Mouse (Mus musculus): ENCODE results near the gene Nipal1. TPM values are rescaled to one million over a fixed set of nuclear protein-coding genes. Genes with fewer than 3 reads are reported as not detected.

The Nipal1 gene
- polyA plus RNA-seq, 1 experiment from 2014 or later: 0.80 TPM

GRCm38 (mm10) chr5:72636576-72636975 is 11.0 kb upstream of the Nipal1 start:
- Histone ChIP-seq H3K4me2 (ENCODE audit: low read depth, low read length) (no peak overlapping the region), H3K9ac (replicated peaks; ENCODE audit: low read length) (no peak overlapping the region), H3K36me3 (replicated peaks; ENCODE audit: control insufficient read depth, insufficient read depth, low read depth, low read length) (no peaks in the 10 kb centered on the region), H3K4me1 (ENCODE audit: control insufficient read depth, insufficient read depth, low read length) (no peaks in the 10 kb centered on the region), H3K27ac (replicated peaks; ENCODE audit: low read depth, low read length) (no peak overlapping the region), H3K9me3 (replicated peaks; ENCODE audit: control insufficient read depth, low read length) (no peaks in the 10 kb centered on the region), H3K27me3 (ENCODE audit: control insufficient read depth, insufficient read depth, low read length) (no peaks in the 10 kb centered on the region), H3K4me3 (ENCODE audit: low read depth, low read length) (no peak overlapping the region)
- no peak for DNase-seq (ENCODE audit: low spot score)
- ATAC-seq (replicated peaks; ENCODE audit: insufficient number of reproducible peaks, low FRiP score, low TSS enrichment, low read depth): no peak
- 73% methylated on average over 3 of the region's 3 CpGs for WGBS

DNA sequence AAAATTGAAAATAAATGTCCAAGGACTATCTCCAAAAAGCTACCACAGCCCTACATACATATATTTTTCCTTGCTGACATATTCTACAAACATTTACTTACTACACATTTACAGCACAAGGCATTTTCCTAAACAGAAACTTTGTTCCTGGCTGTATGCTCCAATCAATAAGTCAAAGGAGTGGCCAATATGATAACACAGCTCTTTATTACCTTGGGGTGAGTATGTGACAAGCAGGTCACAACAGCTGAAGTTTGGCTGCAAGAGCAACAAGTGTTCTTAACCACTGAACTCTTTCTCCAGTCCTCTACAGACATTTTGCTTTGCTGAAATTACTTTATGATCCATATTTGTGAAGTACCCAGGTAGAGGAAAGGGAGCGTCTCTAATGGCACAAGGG is 7.5 kb upstream of the Nipal1 start:
- WGBS: 90% methylated on average over 1 of the region's 1 CpGs
- Histone ChIP-seq H3K4me3 (ENCODE audit: low read depth, low read length) (no peak overlapping the region), H3K9ac (replicated peaks; ENCODE audit: low read length) (no peak overlapping the region)

GRCm38 (mm10) chr5:72643655-72644054 is 3.9 kb upstream of the Nipal1 start:
- DNase-seq (ENCODE audit: low spot score): no peak
- ATAC-seq (replicated peaks; ENCODE audit: insufficient number of reproducible peaks, low FRiP score, low TSS enrichment, low read depth): no peak
- 63% methylated on average over 7 of the region's 7 CpGs for WGBS
- no peak overlapping the region for H3K4me2 ChIP-seq (ENCODE audit: low read depth, low read length)
- no peak overlapping the region for H3K27ac ChIP-seq (replicated peaks; ENCODE audit: low read depth, low read length)
- no peaks in the 10 kb centered on the region for H3K27me3 ChIP-seq (ENCODE audit: control insufficient read depth, insufficient read depth, low read length)
- no peak overlapping the region for H3K9ac ChIP-seq (replicated peaks; ENCODE audit: low read length)
- H3K4me1 ChIP-seq (ENCODE audit: control insufficient read depth, insufficient read depth, low read length): no peaks in the 10 kb centered on the region; the same call in 1 of the 2 replicates
- no peaks in the 10 kb centered on the region for H3K9me3 ChIP-seq (replicated peaks; ENCODE audit: control insufficient read depth, low read length)
- no peaks in the 10 kb centered on the region for H3K36me3 ChIP-seq (replicated peaks; ENCODE audit: control insufficient read depth, insufficient read depth, low read depth, low read length)
- no peak overlapping the region for H3K4me3 ChIP-seq (ENCODE audit: low read depth, low read length)

More for the DNA sequence above, 7.5 kb upstream of the Nipal1 start:
- no peak for DNase-seq (ENCODE audit: low spot score)
- no peaks in the 10 kb centered on the region for H3K9me3 ChIP-seq (replicated peaks; ENCODE audit: control insufficient read depth, low read length)
- H3K4me1 ChIP-seq (ENCODE audit: control insufficient read depth, insufficient read depth, low read length): no peaks in the 10 kb centered on the region
- H3K36me3 ChIP-seq (replicated peaks; ENCODE audit: control insufficient read depth, insufficient read depth, low read depth, low read length): no peaks in the 10 kb centered on the region
- ATAC-seq (replicated peaks; ENCODE audit: insufficient number of reproducible peaks, low FRiP score, low TSS enrichment, low read depth): no peak
- no peak overlapping the region for H3K4me2 ChIP-seq (ENCODE audit: low read depth, low read length)
- no peak overlapping the region for H3K27ac ChIP-seq (replicated peaks; ENCODE audit: low read depth, low read length)
- H3K27me3 ChIP-seq (ENCODE audit: control insufficient read depth, insufficient read depth, low read length): no peaks in the 10 kb centered on the region

GRCm38 (mm10) chr5:72644175-72644574 is 3.4 kb upstream of the Nipal1 start, which contains the start of gene Cnga1:
Cnga1 (minus strand) TSS chr5:72644275.
- 93% methylated on average over 1 of the region's 1 CpGs for WGBS

DNA sequence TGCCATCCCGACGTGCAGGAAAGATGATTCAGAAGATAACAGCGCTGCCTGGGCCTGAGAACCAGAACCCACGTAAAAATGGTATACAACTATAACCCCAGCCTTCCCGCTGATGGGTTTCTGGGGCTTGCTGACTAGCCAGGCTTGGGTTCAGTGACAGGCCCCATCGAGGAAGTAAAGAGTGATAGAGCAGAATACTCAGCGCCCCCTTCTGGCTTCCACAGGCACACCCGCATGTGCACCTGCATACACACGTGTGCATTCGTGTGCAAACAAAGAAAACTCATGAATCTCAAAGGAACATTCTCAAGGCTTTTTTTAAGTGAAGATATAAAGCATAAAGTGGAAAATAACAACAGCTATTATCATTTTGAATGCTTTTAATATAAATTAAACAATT is 1.5 kb upstream of the Nipal1 start:
- Histone ChIP-seq H3K27ac (replicated peaks; ENCODE audit: low read depth, low read length) (no peak overlapping the region), H3K9me3 (replicated peaks; ENCODE audit: control insufficient read depth, low read length) (no peaks in the 10 kb centered on the region), H3K36me3 (replicated peaks; ENCODE audit: control insufficient read depth, insufficient read depth, low read depth, low read length) (no peaks in the 10 kb centered on the region), H3K4me1 (ENCODE audit: control insufficient read depth, insufficient read depth, low read length) (no peaks in the 10 kb centered on the region; the same call in 1 of the 2 replicates), H3K4me2 (ENCODE audit: low read depth, low read length) (no peak overlapping the region), H3K27me3 (ENCODE audit: control insufficient read depth, insufficient read depth, low read length) (no peaks in the 10 kb centered on the region), H3K4me3 (ENCODE audit: low read depth, low read length) (no peak overlapping the region), H3K9ac (replicated peaks; ENCODE audit: low read length) (no peak overlapping the region)
- 33% methylated on average over 10 of the region's 10 CpGs for WGBS
- no peak for ATAC-seq (replicated peaks; ENCODE audit: insufficient number of reproducible peaks, low FRiP score, low TSS enrichment, low read depth)
- peak; percentile 44 for DNase-seq (ENCODE audit: low spot score)

More at GRCm38 (mm10) chr5:72644175-72644574, 3.4 kb upstream of the Nipal1 start, which contains the start of gene Cnga1:
- no peak within 1 kb of the TSS for H3K4me2 ChIP-seq (ENCODE audit: low read depth, low read length)
- H3K9me3 ChIP-seq (replicated peaks; ENCODE audit: control insufficient read depth, low read length): no peaks in the 10 kb centered on the region
- H3K4me3 ChIP-seq (ENCODE audit: low read depth, low read length): no peak within 1 kb of the TSS
- no peaks in the 10 kb centered on the region for H3K36me3 ChIP-seq (replicated peaks; ENCODE audit: control insufficient read depth, insufficient read depth, low read depth, low read length)
- H3K9ac ChIP-seq (replicated peaks; ENCODE audit: low read length): no peak within 1 kb of the TSS
- DNase-seq (ENCODE audit: low spot score): no peak
- no peaks in the 10 kb centered on the region; the same call in 1 of the 2 replicates for H3K4me1 ChIP-seq (ENCODE audit: control insufficient read depth, insufficient read depth, low read length)
- no peak for ATAC-seq (replicated peaks; ENCODE audit: insufficient number of reproducible peaks, low FRiP score, low TSS enrichment, low read depth)
- no peak within 1 kb of the TSS for H3K27ac ChIP-seq (replicated peaks; ENCODE audit: low read depth, low read length)
- no peaks in the 10 kb centered on the region for H3K27me3 ChIP-seq (ENCODE audit: control insufficient read depth, insufficient read depth, low read length)

- no peak for DNase-seq (ENCODE audit: low spot score)
- H3K4me1 ChIP-seq (ENCODE audit: control insufficient read depth, insufficient read depth, low read length): no peaks in the 10 kb centered on the region; the same call in 1 of the 2 replicates
- WGBS: 29% methylated on average over 10 of the region's 10 CpGs
- H3K9ac ChIP-seq (replicated peaks; ENCODE audit: low read length): no peak overlapping the region
- H3K4me3 ChIP-seq (ENCODE audit: low read depth, low read length): peak overlapping the region; percentile 44
- no peaks in the 10 kb centered on the region for H3K36me3 ChIP-seq (replicated peaks; ENCODE audit: control insufficient read depth, insufficient read depth, low read depth, low read length)
- H3K27me3 ChIP-seq (ENCODE audit: control insufficient read depth, insufficient read depth, low read length): no peaks in the 10 kb centered on the region
- no peak overlapping the region for H3K27ac ChIP-seq (replicated peaks; ENCODE audit: low read depth, low read length)
- no peaks in the 10 kb centered on the region for H3K9me3 ChIP-seq (replicated peaks; ENCODE audit: control insufficient read depth, low read length)
- ATAC-seq (replicated peaks; ENCODE audit: insufficient number of reproducible peaks, low FRiP score, low TSS enrichment, low read depth): no peak; the same call in 1 of the 2 replicates
- H3K4me2 ChIP-seq (ENCODE audit: low read depth, low read length): peak overlapping the region; percentile 92
Measured at GRCm38 (mm10) chr5:72646996-72647395, 599 bp upstream of the Nipal1 start.

DNA sequence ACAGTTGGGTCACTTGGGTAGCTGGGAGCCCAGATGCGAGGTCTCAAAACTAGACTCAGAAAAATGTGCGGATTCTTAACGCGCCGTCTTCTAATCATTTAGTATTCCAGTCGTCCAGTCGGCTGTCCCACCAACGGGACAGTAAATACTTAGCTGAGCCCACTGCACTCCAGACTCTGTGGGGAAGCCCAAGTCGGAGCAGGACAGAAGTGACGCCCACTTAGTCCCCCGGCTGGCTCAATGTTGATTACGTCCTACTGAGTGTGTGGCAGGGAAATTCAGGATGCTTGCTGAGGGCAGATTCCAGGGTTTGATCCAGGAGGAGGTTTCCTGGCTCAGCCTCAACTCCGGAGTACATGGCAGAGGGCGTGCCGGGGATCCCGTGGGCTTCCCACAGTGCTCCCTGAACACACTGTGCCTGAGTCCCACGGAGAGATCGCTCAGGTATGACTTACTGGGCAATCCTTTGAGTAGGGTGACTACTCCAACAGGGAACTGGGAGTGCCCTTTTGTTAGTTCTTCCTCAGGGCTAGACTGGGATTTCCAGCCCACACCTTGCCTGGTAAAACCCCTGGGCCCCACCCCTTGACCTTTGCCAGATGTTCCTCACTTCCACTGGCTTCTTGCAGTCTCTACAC is 482 bp downstream of the Nipal1 start:
- H3K4me2 ChIP-seq (ENCODE audit: low read depth, low read length): peak overlapping the region; percentile 92
- ATAC-seq (replicated peaks; ENCODE audit: insufficient number of reproducible peaks, low FRiP score, low TSS enrichment, low read depth) (peak; percentile 51; the same call in 1 of the 2 replicates), DNase-seq (ENCODE audit: low spot score) (peak; percentile 13)
- H3K4me3 ChIP-seq (ENCODE audit: low read depth, low read length): peak overlapping the region; percentile 44
- 8% methylated on average over 18 of the region's 18 CpGs for WGBS
- no peaks in the 10 kb centered on the region; the same call in 1 of the 2 replicates for H3K4me1 ChIP-seq (ENCODE audit: control insufficient read depth, insufficient read depth, low read length)
- no peaks in the 10 kb centered on the region for H3K9me3 ChIP-seq (replicated peaks; ENCODE audit: control insufficient read depth, low read length)
- H3K27ac ChIP-seq (replicated peaks; ENCODE audit: low read depth, low read length): no peak overlapping the region
- H3K27me3 ChIP-seq (ENCODE audit: control insufficient read depth, insufficient read depth, low read length): no peaks in the 10 kb centered on the region
- no peaks in the 10 kb centered on the region for H3K36me3 ChIP-seq (replicated peaks; ENCODE audit: control insufficient read depth, insufficient read depth, low read depth, low read length)
- no peak overlapping the region for H3K9ac ChIP-seq (replicated peaks; ENCODE audit: low read length)

GRCm38 (mm10) chr5:72648987-72649735 is 1.6 kb downstream of the Nipal1 start:
- Histone ChIP-seq H3K27me3 (ENCODE audit: control insufficient read depth, insufficient read depth, low read length) (no peaks in the 10 kb centered on the region), H3K4me1 (ENCODE audit: control insufficient read depth, insufficient read depth, low read length) (no peaks in the 10 kb centered on the region; the same call in 1 of the 2 replicates), H3K9ac (replicated peaks; ENCODE audit: low read length) (no peak overlapping the region), H3K4me2 (ENCODE audit: low read depth, low read length) (no peak overlapping the region), H3K27ac (replicated peaks; ENCODE audit: low read depth, low read length) (no peak overlapping the region), H3K36me3 (replicated peaks; ENCODE audit: control insufficient read depth, insufficient read depth, low read depth, low read length) (no peaks in the 10 kb centered on the region), H3K4me3 (ENCODE audit: low read depth, low read length) (no peak overlapping the region), H3K9me3 (replicated peaks; ENCODE audit: control insufficient read depth, low read length) (no peaks in the 10 kb centered on the region)
- DNase-seq (ENCODE audit: low spot score): no peak
- 87% methylated on average over 9 of the region's 9 CpGs for WGBS
- ATAC-seq (replicated peaks; ENCODE audit: insufficient number of reproducible peaks, low FRiP score, low TSS enrichment, low read depth): no peak
